Mouse (Mus musculus) CH12.LX (cell line): ENCODE measurements at regions not wholly inside any gene's neighbourhood (a gene's known extent, or its start where the extent isn't known, plus 50 kb on each side); places are given as distances from the start of the nearest gene placed in this dataset.

Experiments used
- DNase-seq: peaks from one replicate; pipeline ENCODE4 v3.0.0-alpha.2; 2013; ENCODE audit errors: extremely low read depth
- H3K27ac ChIP-seq: 2 replicates; pipeline ENCODE4 v1.5.1; 2012; ENCODE audit warnings: low read depth, mild to moderate bottlenecking, control low read depth, moderate library complexity; ENCODE audit not compliant: insufficient read depth
- H3K27me3 ChIP-seq: replicated peaks from 2 replicates; pipeline ENCODE3; 2012; ENCODE audit warnings: inconsistent platforms
- H3K36me3 ChIP-seq, 2 experiments: replicated peaks in 1 of 2; 2 replicates each; pipeline versions ENCODE3 to v1.6.1; 2012; ENCODE audit warnings: inconsistent platforms in 1 of 2, low read length in 1 of 2, mild to moderate bottlenecking in 1 of 2, mixed read lengths in 1 of 2, moderate library complexity in 1 of 2; ENCODE audit not compliant: control insufficient read depth in 1 of 2, insufficient read depth in 1 of 2
- H3K4me1 ChIP-seq, 2 experiments: 2 replicates each; pipeline ENCODE4 v1.6.1; 2012; ENCODE audit warnings: inconsistent platforms in 1 of 2, moderate library complexity in 1 of 2; ENCODE audit not compliant: insufficient read depth in 2 of 2, control insufficient read depth in 1 of 2
- H3K4me2 ChIP-seq: 2 replicates; pipeline ENCODE4 v1.6.1; 2012; ENCODE audit warnings: low read depth, mild to moderate bottlenecking, control low read depth; ENCODE audit not compliant: poor library complexity, insufficient read depth, severe bottlenecking
- H3K4me3 ChIP-seq, 3 experiments: fragments of 150-350 bp in 1 of 3; sonication (generic) in 1 of 3; replicated peaks in 1 of 3; 2 replicates each; pipeline versions ENCODE3 to v1.5.1; 2011 to 2012; ENCODE audit warnings: low read depth in 2 of 3, low read length in 2 of 3, mild to moderate bottlenecking in 2 of 3, moderate library complexity in 2 of 3, control low read depth in 1 of 3, improper control_type of control experiment in 1 of 3, inconsistent platforms in 1 of 3, mixed read lengths in 1 of 3; ENCODE audit not compliant: poor library complexity in 1 of 3
- H3K79me2 ChIP-seq: replicated peaks from 2 replicates; pipeline ENCODE4 v1.6.1; 2012; ENCODE audit warnings: mild to moderate bottlenecking, moderate library complexity; ENCODE audit not compliant: control insufficient read depth, poor library complexity, insufficient read depth, severe bottlenecking; ENCODE audit errors: extremely low read depth
- H3K9ac ChIP-seq: 2 replicates; pipeline ENCODE4 v1.6.1; 2012; ENCODE audit warnings: low read depth, mild to moderate bottlenecking, control low read depth, moderate library complexity; ENCODE audit not compliant: insufficient read depth
- H3K9me3 ChIP-seq: replicated peaks from 2 replicates; pipeline ENCODE3; 2012; ENCODE audit warnings: low read length, inconsistent platforms, mixed read lengths
- BHLHE40 ChIP-seq: IDR thresholded peaks from 2 replicates; pipeline ENCODE4 v1.6.1; 2011; ENCODE audit warnings: mild to moderate bottlenecking, low read depth, low read length, improper control_type of control experiment
- CHD1 ChIP-seq: IDR thresholded peaks from 2 replicates; pipeline ENCODE4 v1.6.1; 2012; ENCODE audit warnings: low read depth, low read length, improper control_type of control experiment, inconsistent platforms
- CHD2 ChIP-seq: IDR thresholded peaks from 2 replicates; pipeline ENCODE4 v1.6.1; 2011; ENCODE audit warnings: low read length, improper control_type of control experiment
- CTCF ChIP-seq, 2 experiments: IDR thresholded peaks in 1 of 2; conservative IDR thresholded peaks in 1 of 2; 2 replicates each; pipeline ENCODE4 v1.5.1; 2011 to 2012; ENCODE audit warnings: low read depth in 2 of 2, low read length in 2 of 2, improper control_type of control experiment in 1 of 2, inconsistent platforms in 1 of 2, mild to moderate bottlenecking in 1 of 2, moderate library complexity in 1 of 2
- E2F4 ChIP-seq: IDR thresholded peaks from 2 replicates; pipeline ENCODE4 v1.6.1; 2011; ENCODE audit warnings: low read depth, low read length, improper control_type of control experiment; ENCODE audit not compliant: insufficient replicate concordance
- ELF1 ChIP-seq: IDR thresholded peaks from 2 replicates; pipeline ENCODE4 v1.6.1; 2014; ENCODE audit warnings: low read depth, mild to moderate bottlenecking, inconsistent platforms, low read length, improper control_type of control experiment
- EP300 ChIP-seq: IDR thresholded peaks from 2 replicates; pipeline ENCODE4 v1.6.1; 2011; ENCODE audit warnings: low read length, improper control_type of control experiment
- ETS1 ChIP-seq: conservative IDR thresholded peaks from 2 replicates; pipeline ENCODE4 v1.6.1; 2012; ENCODE audit warnings: low read depth, mild to moderate bottlenecking, inconsistent platforms, low read length, improper control_type of control experiment, moderate library complexity
- GABPA ChIP-seq: IDR thresholded peaks from 2 replicates; pipeline ENCODE4 v1.6.1; 2012; ENCODE audit warnings: low read depth, low read length, improper control_type of control experiment, inconsistent platforms; ENCODE audit not compliant: insufficient replicate concordance
- HCFC1 ChIP-seq: IDR thresholded peaks from 2 replicates; pipeline ENCODE4 v1.6.1; 2012; ENCODE audit warnings: low read depth, mild to moderate bottlenecking, inconsistent platforms, low read length, improper control_type of control experiment
- IRF4 ChIP-seq: IDR thresholded peaks from 2 replicates; pipeline ENCODE4 v1.6.1; 2014; ENCODE audit warnings: low read depth, mild to moderate bottlenecking, inconsistent platforms, low read length, improper control_type of control experiment
- JUN ChIP-seq: IDR thresholded peaks from 2 replicates; pipeline ENCODE4 v1.6.1; 2011; ENCODE audit warnings: low read depth, mild to moderate bottlenecking, low read length, improper control_type of control experiment, moderate library complexity; ENCODE audit not compliant: insufficient read depth
- JUND ChIP-seq: conservative IDR thresholded peaks from 2 replicates; pipeline ENCODE4 v1.6.1; 2011; ENCODE audit warnings: low read depth, low read length, improper control_type of control experiment
- KAT2A ChIP-seq: IDR thresholded peaks from 2 replicates; pipeline ENCODE4 v1.6.1; 2012; ENCODE audit warnings: low read length, improper control_type of control experiment, inconsistent platforms; ENCODE audit not compliant: insufficient replicate concordance
- MAX ChIP-seq: IDR thresholded peaks from 2 replicates; pipeline ENCODE4 v1.6.1; 2011; ENCODE audit warnings: low read length, improper control_type of control experiment
- MAZ ChIP-seq: IDR thresholded peaks from 2 replicates; pipeline ENCODE4 v1.6.1; 2012; ENCODE audit warnings: low read depth, mild to moderate bottlenecking, inconsistent platforms, low read length, improper control_type of control experiment, moderate library complexity
- MEF2A ChIP-seq: IDR thresholded peaks from 2 replicates; pipeline ENCODE4 v1.6.1; 2014; ENCODE audit warnings: low read depth, mild to moderate bottlenecking, inconsistent platforms, low read length, improper control_type of control experiment, borderline replicate concordance
- MYC ChIP-seq: IDR thresholded peaks from 2 replicates; pipeline ENCODE4 v1.6.1; 2011; ENCODE audit warnings: low read depth, mild to moderate bottlenecking, improper control_type of control experiment, low read length
- NELFE ChIP-seq: IDR thresholded peaks from 2 replicates; pipeline ENCODE4 v1.6.1; 2011; ENCODE audit warnings: low read depth, low read length, improper control_type of control experiment
- PAX5 ChIP-seq: IDR thresholded peaks from 2 replicates; pipeline ENCODE4 v1.6.1; 2012; ENCODE audit warnings: low read length, inconsistent platforms, mixed read lengths
- POLR2A ChIP-seq: IDR thresholded peaks from 2 replicates; pipeline ENCODE4 v1.6.1; 2011; ENCODE audit warnings: low read depth, mild to moderate bottlenecking, improper control_type of control experiment, low read length
- RAD21 ChIP-seq: IDR thresholded peaks from 2 replicates; pipeline ENCODE4 v1.6.1; 2011; ENCODE audit warnings: low read depth, mild to moderate bottlenecking, low read length, improper control_type of control experiment, moderate library complexity
- RCOR1 ChIP-seq: conservative IDR thresholded peaks from 2 replicates; pipeline ENCODE4 v1.6.1; 2012; ENCODE audit warnings: low read depth, mild to moderate bottlenecking, inconsistent platforms, low read length, improper control_type of control experiment
- SMC3 ChIP-seq: IDR thresholded peaks from 2 replicates; pipeline ENCODE4 v1.6.1; 2011; ENCODE audit warnings: low read depth, low read length, improper control_type of control experiment
- TCF12 ChIP-seq: IDR thresholded peaks from 2 replicates; pipeline ENCODE4 v1.6.1; 2014; ENCODE audit warnings: low read depth, mild to moderate bottlenecking, inconsistent platforms, low read length, improper control_type of control experiment
- USF1 ChIP-seq: IDR thresholded peaks from 2 replicates; pipeline ENCODE4 v1.6.1; 2014; ENCODE audit warnings: low read depth, mild to moderate bottlenecking, inconsistent platforms, low read length, improper control_type of control experiment
- ZKSCAN1 ChIP-seq: IDR thresholded peaks from 2 replicates; pipeline ENCODE4 v1.6.1; 2012; ENCODE audit warnings: low read depth, inconsistent platforms, low read length, improper control_type of control experiment, borderline replicate concordance
- ZMIZ1 ChIP-seq: IDR thresholded peaks from 2 replicates; pipeline ENCODE4 v1.6.1; 2012; ENCODE audit warnings: low read depth, mild to moderate bottlenecking, inconsistent platforms, low read length, improper control_type of control experiment
- ZNF384 ChIP-seq: IDR thresholded peaks from 2 replicates; pipeline ENCODE4 v1.6.1; 2012; ENCODE audit warnings: low read depth, low read length, improper control_type of control experiment, inconsistent platforms
- dilution Hi-C: fragments of 300-500 bp; cut with MboI; formaldehyde crosslinking; loops from 2 replicates; pipeline ENCODE4 v1.14.3; 2020; ENCODE audit warnings: low sequenced_read_pairs; ENCODE audit not compliant: extremely low pct_unique_long_range_greater_than_20kb, extremely low pct_ligation_motif_present
- in situ Hi-C: fragments of 300-500 bp; cut with MboI; formaldehyde crosslinking; loops from 3 replicates; pipeline ENCODE4 v1.14.3; 2019; ENCODE audit warnings: low sequenced_read_pairs, low pct_ligation_motif_present, low pct_unique_long_range_greater_than_20kb, mixed read lengths

DNA sequence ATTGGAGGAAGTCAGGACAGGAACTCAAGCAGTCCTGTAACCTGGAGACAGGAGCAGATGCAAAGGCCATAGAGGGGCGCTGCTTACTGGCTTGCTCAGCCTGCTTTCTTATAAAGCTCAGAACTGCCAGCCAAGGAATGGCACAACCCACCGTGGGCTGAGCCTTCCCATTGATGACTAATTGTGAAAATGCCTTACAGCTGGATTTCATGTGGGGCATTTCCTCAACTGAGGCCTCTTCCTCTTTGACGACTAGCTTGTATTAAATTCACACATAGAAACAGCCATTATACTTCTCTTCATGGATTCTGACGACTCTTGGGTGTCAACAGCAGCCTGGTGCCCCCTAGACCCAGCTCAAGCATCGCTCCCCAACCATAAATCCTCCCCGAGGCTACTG is 66.4 kb upstream of the Gdf10 start:
- Histone ChIP-seq H3K4me3 (no peak overlapping the region), H3K4me2 (0 out of 2 replicates have a peak overlapping the region, but pooled peaks have one; percentile 41), H3K9ac (no peak overlapping the region), H3K36me3 (no peaks in the 10 kb centered on the region), H3K9me3 (no peaks in the 10 kb centered on the region), H3K27me3 (no peaks in the 10 kb centered on the region), H3K27ac (no peak overlapping the region), H3K4me1 (peaks cover 3 to 31% of the 10 kb centered on the region in 2 experiments; a peak in 3 of 4 replicates), H3K79me2 (no peaks in the 10 kb centered on the region)
- dilution Hi-C loops (no loop called here), in situ Hi-C loops (no loop called here)
- no peak for TF ChIP-seq HCFC1
- TF ChIP-seq MEF2A, result no peak
- TF ChIP-seq PAX5, result no peak
- no peak for TF ChIP-seq BHLHE40
- no peak for TF ChIP-seq MYC
- TF ChIP-seq KAT2A, result no peak
- TF ChIP-seq MAX, result no peak
- no peak for TF ChIP-seq GABPA
- peak in 1 of 2 experiments; percentile 17; a peak in 1 of 4 replicates for TF ChIP-seq CTCF (conservative IDR thresholded peaks at IDR 0.05 in 1 of 2, IDR thresholded peaks at IDR 0.05 in 1 of 2; ENCODE audit: low read depth in 2 of 2, low read length in 2 of 2)
- TF ChIP-seq ZMIZ1, result no peak
- peak; percentile 71 for TF ChIP-seq EP300
- TF ChIP-seq ETS1, result peak; percentile 40
- no peak for TF ChIP-seq CHD1
- peak; percentile 6; the same call in 1 of the 2 replicates for TF ChIP-seq RAD21
- TF ChIP-seq JUND, result peak; percentile 53; the same call in 1 of the 2 replicates
- TF ChIP-seq TCF12, result no peak
- no peak for TF ChIP-seq ZKSCAN1
- no peak for TF ChIP-seq MAZ
- TF ChIP-seq NELFE, result no peak
- TF ChIP-seq USF1, result no peak
- peak; percentile 5; the same call in 1 of the 2 replicates for TF ChIP-seq JUN
- TF ChIP-seq CHD2, result no peak
- TF ChIP-seq ZNF384, result no peak
- no peak; the same call in 1 of the 2 replicates for TF ChIP-seq SMC3
- TF ChIP-seq POLR2A, result no peak
- TF ChIP-seq RCOR1, result no peak
- no peak for TF ChIP-seq E2F4
- TF ChIP-seq IRF4, result peak; percentile 69
- no peak for TF ChIP-seq ELF1
- peak; percentile 68 for DNase-seq
